Mouse (Mus musculus): ENCODE data around the gene Olfr516.
"Not testable (repeated sequence)": the region's sequence is repeated elsewhere in the genome, so short reads cannot be mapped to it uniquely, and the experiment has no call there.

Olfr516 gene

GRCm38 (mm10) chr7:108850429-108850828, at the start of gene Olfr516:
Olfr516 (minus strand) TSS chr7:108850529.
- DNase-seq (ENCODE audit: low spot score in 2 of 2) = no peak

DNA sequence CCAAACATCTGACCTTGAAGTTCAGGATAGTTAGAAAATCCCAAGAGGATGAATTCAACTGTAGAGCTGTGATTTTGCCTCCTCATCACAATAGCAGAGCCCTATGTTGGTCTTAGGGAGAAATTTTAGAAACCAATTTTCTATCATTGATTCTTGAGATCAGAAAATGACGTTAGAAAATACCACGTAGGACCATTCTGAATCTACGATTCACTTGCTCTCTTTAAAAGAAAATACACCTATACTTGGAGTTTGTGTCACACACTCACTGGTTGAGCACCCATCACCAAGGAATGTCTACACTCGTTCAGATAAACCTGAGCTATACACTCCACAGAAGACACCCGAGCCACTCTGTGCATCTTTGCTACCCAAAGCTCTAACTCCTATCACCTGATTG, 44.0 kb upstream of the Olfr516 start, which contains the start of gene Olfr519:
Olfr519 (minus strand) TSS at position 101 of the 400 bp plus-strand sequence.
- DNase-seq (ENCODE audit: low spot score in 2 of 2) = no peak

GRCm38 (mm10) chr7:108884906-108885305, 34.6 kb upstream of the Olfr516 start, which contains the start of gene Olfr518:
Olfr518 (minus strand) TSS chr7:108885006.
- DNase-seq (ENCODE audit: low spot score in 2 of 2) = no peak

- no peak for DNase-seq (ENCODE audit: low spot score in 2 of 2)
Measured at GRCm38 (mm10) chr7:108872279-108872678, 21.9 kb upstream of the Olfr516 start, which contains the start of gene Olfr517. Olfr517 (minus strand) TSS chr7:108872379.

DNA sequence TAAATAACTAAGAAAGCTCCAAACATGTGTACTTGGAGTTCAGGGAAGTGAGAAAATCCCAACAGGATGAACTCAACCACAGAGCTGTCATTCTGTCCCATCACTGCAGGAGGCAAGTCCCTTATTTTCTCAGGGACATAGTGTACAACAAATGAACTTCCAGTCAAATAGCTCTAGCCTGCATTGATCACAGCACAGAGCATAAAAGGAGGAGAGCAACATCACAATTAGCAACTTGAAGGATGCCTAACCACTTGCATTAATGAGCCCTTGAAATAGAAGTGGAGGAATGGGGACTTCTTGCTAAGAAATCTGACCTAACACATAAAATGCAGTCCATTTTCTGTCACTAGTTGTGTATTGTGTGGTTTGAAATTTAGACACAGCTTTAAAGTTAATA, 24.4 kb downstream of the Olfr516 start, which contains the start of gene Olfr514:
Olfr514 (minus strand) TSS at position 101 of the 400 bp plus-strand sequence.
- no peak for DNase-seq (ENCODE audit: low spot score in 2 of 2)

DNA sequence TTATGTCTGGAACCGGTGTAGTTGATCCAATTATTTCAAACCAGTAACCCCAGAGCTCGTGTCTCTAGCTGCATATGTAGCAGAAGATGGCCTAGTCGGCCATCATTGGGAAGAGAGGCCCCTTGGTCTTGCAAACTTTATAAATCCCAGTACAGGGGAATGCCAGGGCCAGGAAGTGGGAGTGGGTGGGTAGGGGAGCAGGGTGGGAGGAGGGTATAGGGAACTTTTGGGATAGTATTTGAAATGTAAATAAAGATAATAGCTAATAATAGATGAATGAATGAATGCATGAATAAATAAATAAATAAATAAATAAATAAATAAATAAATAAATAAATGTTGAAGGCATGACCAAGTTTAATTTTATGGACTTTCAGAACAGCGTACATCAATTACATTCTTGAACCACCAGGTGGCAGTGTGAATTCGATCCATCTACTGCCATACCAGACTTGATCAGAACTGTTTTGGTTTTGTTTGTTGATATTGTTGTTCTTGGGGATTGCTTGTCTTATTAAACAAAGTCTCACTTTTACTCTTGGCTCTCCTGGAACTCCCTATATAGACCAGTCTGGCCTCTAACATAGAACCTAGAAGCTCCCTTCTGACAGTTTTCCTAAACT, 35.6 kb downstream of the Olfr516 start:
- not testable (repeated sequence) for DNase-seq (ENCODE audit: low spot score in 2 of 2)

DNA sequence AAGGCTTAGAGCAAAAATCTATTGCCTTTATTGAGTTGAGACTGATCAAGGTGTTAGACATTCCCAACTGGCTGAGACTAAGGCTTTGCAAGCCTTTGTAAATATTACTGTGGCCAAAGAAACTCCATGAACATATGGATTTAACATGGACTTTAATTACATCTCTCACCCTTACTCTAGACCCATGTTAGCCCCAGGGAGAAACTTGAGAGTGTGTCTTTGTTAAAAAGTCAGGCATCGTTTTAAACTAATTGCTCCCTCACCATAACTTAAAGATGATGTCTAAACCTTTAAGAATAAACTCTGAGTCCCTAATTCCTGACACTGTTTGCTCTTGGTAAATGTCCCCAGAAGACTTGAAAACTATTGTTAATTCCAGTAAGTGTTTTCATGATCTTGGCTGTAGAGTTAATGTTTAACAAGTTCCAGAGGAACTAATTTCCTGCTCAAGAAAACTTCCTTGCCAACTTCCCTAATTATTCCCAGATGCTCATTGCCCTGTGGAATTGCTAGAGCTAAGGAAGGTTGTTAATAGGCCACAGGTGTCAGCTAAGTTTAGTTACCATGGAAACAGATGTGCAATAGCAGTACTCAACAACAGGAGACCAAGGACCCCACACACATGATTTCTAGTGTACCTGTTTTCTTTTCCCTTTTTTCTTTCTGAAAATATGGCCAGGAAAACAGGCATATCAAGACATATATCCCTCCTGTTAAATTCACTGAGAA, 53.0 kb downstream of the Olfr516 start:
- DNase-seq (ENCODE audit: low spot score in 2 of 2) = no peak

Data from urinary bladder, postnatal 36 days (tissue).